ENCODE assay signal across 21 mouse cellular contexts in the genomic region with DNA sequence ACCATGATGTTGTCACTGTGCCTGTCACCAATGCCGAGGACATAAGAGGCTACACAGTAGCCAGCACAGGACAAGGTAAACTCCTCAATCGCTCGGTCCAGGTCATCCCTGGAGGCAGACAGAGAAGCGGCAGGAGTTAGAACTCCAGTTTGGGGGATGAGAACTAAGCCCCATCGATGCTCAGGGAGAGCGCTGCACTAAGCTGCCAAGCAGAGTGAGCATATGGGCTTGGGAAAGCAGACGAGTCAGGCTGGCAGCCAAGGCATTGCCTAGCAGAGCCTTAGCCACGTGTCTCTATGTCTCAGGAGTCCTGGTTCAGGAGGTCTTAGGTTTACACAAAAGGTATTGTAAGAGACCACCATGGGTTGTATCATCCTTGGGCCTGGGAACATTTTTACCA. TPM values are rescaled to one million over a fixed set of nuclear protein-coding genes. Genes with fewer than 3 reads are reported as not detected.
DNase-seq lines count a peak whose midpoint lies in the region; ATAC-seq lines count a peak whose summit lies in the region.
"Had no signal": no experiment of that assay in that cellular context is flagged by ENCODE, and none has a peak within 500 bp of the region (broad histone marks: within the 10 kb centered on the region; RNA-seq: fewer than 3 reads in every experiment).

No protein-coding gene starts in this region.

- 69% methylated on average over 8 of the region's 8 CpGs for WGBS in forebrain, embryonic 15.5 days
- WGBS in forebrain, embryonic 10.5 days, result 92% methylated on average over 8 of the region's 8 CpGs
- 76% methylated on average over 8 of the region's 8 CpGs for WGBS in forebrain, embryonic 16.5 days
- 87% methylated on average over 8 of the region's 8 CpGs for WGBS in kidney, embryonic 16.5 days
- WGBS in heart, embryonic 10.5 days, result 85% methylated on average over 8 of the region's 8 CpGs

- no peak overlapping the region for H3K9ac ChIP-seq in forebrain, embryonic 15.5 days (replicated peaks)
- H3K9ac ChIP-seq in forebrain, embryonic 16.5 days (replicated peaks; ENCODE audit: low read depth, low read length), result no peak overlapping the region
- no peak overlapping the region for H3K9ac ChIP-seq in kidney, embryonic 16.5 days (replicated peaks; ENCODE audit: low read length)
- H3K9ac ChIP-seq: limb, embryonic 15.5 days; liver, postnatal 0 days had no signal

- H3K4me1 ChIP-seq in forebrain, embryonic 15.5 days, result peaks cover 9% of the 10 kb centered on the region
- H3K4me1 ChIP-seq in forebrain, embryonic 10.5 days, result no peaks in the 10 kb centered on the region
- peaks cover 11% of the 10 kb centered on the region for H3K4me1 ChIP-seq in forebrain, embryonic 16.5 days (replicated peaks; ENCODE audit: control insufficient read depth, insufficient read depth, low read length)
- H3K4me1 ChIP-seq in kidney, embryonic 16.5 days (ENCODE audit: insufficient read depth, low read length), result peaks cover under 1% of the 10 kb centered on the region; the same call in 1 of the 2 replicates
- H3K4me1 ChIP-seq in heart, embryonic 10.5 days, result peaks cover 6% of the 10 kb centered on the region; the same call in 1 of the 2 replicates
- H3K4me1 ChIP-seq: limb, embryonic 15.5 days had no signal

- no peaks in the 10 kb centered on the region for H3K9me3 ChIP-seq in forebrain, embryonic 15.5 days
- no peaks in the 10 kb centered on the region for H3K9me3 ChIP-seq in forebrain, embryonic 10.5 days
- no peaks in the 10 kb centered on the region for H3K9me3 ChIP-seq in forebrain, embryonic 16.5 days (ENCODE audit: control insufficient read depth, low read length)
- no peaks in the 10 kb centered on the region for H3K9me3 ChIP-seq in kidney, embryonic 16.5 days (ENCODE audit: low read length)
- no peaks in the 10 kb centered on the region for H3K9me3 ChIP-seq in heart, embryonic 10.5 days
- H3K9me3 ChIP-seq: limb, embryonic 15.5 days had no signal

- H3K4me3 ChIP-seq in forebrain, embryonic 15.5 days, result no peak overlapping the region
- H3K4me3 ChIP-seq in forebrain, embryonic 10.5 days, result no peak overlapping the region
- no peak overlapping the region for H3K4me3 ChIP-seq in forebrain, embryonic 16.5 days (replicated peaks; ENCODE audit: low read length)
- H3K4me3 ChIP-seq in kidney, embryonic 16.5 days (ENCODE audit: low read length), result no peak overlapping the region
- H3K4me3 ChIP-seq in heart, embryonic 10.5 days, result no peak overlapping the region
- H3K4me3 ChIP-seq: limb, embryonic 15.5 days had no signal

- no peak overlapping the region for H3K4me2 ChIP-seq in forebrain, embryonic 15.5 days (replicated peaks)
- no peak overlapping the region for H3K4me2 ChIP-seq in forebrain, embryonic 16.5 days (ENCODE audit: low read length)
- H3K4me2 ChIP-seq in kidney, embryonic 16.5 days (replicated peaks; ENCODE audit: low read depth, low read length), result no peak overlapping the region
- H3K4me2 ChIP-seq: heart, embryonic 11.5 days; limb, embryonic 15.5 days had no signal

- ATAC-seq in forebrain, embryonic 15.5 days (replicated peaks), result peak; percentile 73; the same call in 1 of the 2 replicates
- ATAC-seq in forebrain, embryonic 16.5 days, result peak; percentile 66; the same call in 1 of the 2 replicates
- no peak for ATAC-seq in kidney, embryonic 16.5 days (ENCODE audit: low FRiP score, low TSS enrichment)
- ATAC-seq: liver, postnatal 0 days; Patski had no signal

- H3K36me3 ChIP-seq in forebrain, embryonic 15.5 days, result peaks cover 2% of the 10 kb centered on the region; the same call in 1 of the 2 replicates
- peaks cover 35% of the 10 kb centered on the region for H3K36me3 ChIP-seq in forebrain, embryonic 10.5 days (replicated peaks)
- 0 out of 2 replicates have a peak, but pooled peaks cover 2% of the 10 kb centered on the region for H3K36me3 ChIP-seq in forebrain, embryonic 16.5 days (ENCODE audit: control insufficient read depth, insufficient read depth)
- no peaks in the 10 kb centered on the region for H3K36me3 ChIP-seq in kidney, embryonic 16.5 days (ENCODE audit: insufficient read depth, low read length)
- H3K36me3 ChIP-seq in heart, embryonic 10.5 days, result peaks cover 15% of the 10 kb centered on the region; the same call in 1 of the 2 replicates

- no peaks in the 10 kb centered on the region for H3K27me3 ChIP-seq in forebrain, embryonic 15.5 days
- H3K27me3 ChIP-seq in forebrain, embryonic 10.5 days (ENCODE audit: poor library complexity, severe bottlenecking), result no peaks in the 10 kb centered on the region
- H3K27me3 ChIP-seq in forebrain, embryonic 16.5 days (replicated peaks; ENCODE audit: control insufficient read depth, insufficient read depth, low read length), result no peaks in the 10 kb centered on the region
- no peaks in the 10 kb centered on the region for H3K27me3 ChIP-seq in kidney, embryonic 16.5 days (ENCODE audit: insufficient read depth, low read length)
- H3K27me3 ChIP-seq in heart, embryonic 10.5 days (ENCODE audit: insufficient read depth, poor library complexity, severe bottlenecking), result no peaks in the 10 kb centered on the region
- H3K27me3 ChIP-seq: limb, embryonic 15.5 days; Patski had no signal

- H3K27ac ChIP-seq in forebrain, embryonic 15.5 days (replicated peaks), result peak overlapping the region; percentile 52; the same call in 1 of the 2 replicates
- no peak overlapping the region for H3K27ac ChIP-seq in forebrain, embryonic 10.5 days
- H3K27ac ChIP-seq in forebrain, embryonic 16.5 days (ENCODE audit: low read length), result no peak overlapping the region; the same call in 1 of the 2 replicates
- H3K27ac ChIP-seq in kidney, embryonic 16.5 days (ENCODE audit: low read length), result no peak overlapping the region
- no peak overlapping the region for H3K27ac ChIP-seq in heart, embryonic 10.5 days
- H3K27ac ChIP-seq: limb, embryonic 15.5 days; macrophage had no signal

- intact Hi-C loops in left cerebral cortex, postnatal 14 days (cut with DNase I), result no loop called here

- DNase-seq in forebrain, embryonic 10.5 days (ENCODE audit: extremely low spot score, low spot score), result no peak
- DNase-seq in right cerebral cortex, postnatal 4 days, result peak; percentile 41
- no peak for DNase-seq in right cerebral cortex, adult 18-20 months
- DNase-seq in heart, embryonic 10.5 days (ENCODE audit: low spot score), result no peak
- no peak for DNase-seq in left cerebral cortex, postnatal 14 days (ENCODE audit: low spot score in 2 of 2)
- DNase-seq: embryo, embryonic 11 days; gastrocnemius, postnatal 36 days; kidney, postnatal 10 days; liver, postnatal 0 days; midbrain, embryonic 14.5 days; right cerebral cortex, postnatal 14 days had no signal

RNA-seq across cellular contexts. Expression of a gene that starts 9.2 kb away (rescaled TPM):
- not detected in 2 replicates for polyA plus RNA-seq in forebrain, embryonic 15.5 days (2015; fragmentation: Nextera tagmentation; extraction: Ambion mirVana)
- not detected in 2 replicates for polyA plus RNA-seq in forebrain, embryonic 10.5 days (2016; fragmentation: Nextera tagmentation; extraction: Ambion mirVana)
- not detected in 2 replicates for polyA plus RNA-seq in forebrain, embryonic 16.5 days (2015; fragmentation: Nextera tagmentation; extraction: Ambion mirVana)
- 0.10 and 0.22 TPM in 2 replicates for polyA plus RNA-seq in kidney, embryonic 16.5 days (2015; fragmentation: Nextera tagmentation; extraction: Ambion mirVana)
- 0.09 TPM in 1 of 2 replicates, not detected in the other for polyA plus RNA-seq in heart, embryonic 10.5 days (2016; fragmentation: Nextera tagmentation; extraction: Ambion mirVana)
- total RNA-seq in left cerebral cortex, postnatal 14 days (2021), result not detected
- total RNA-seq: gastrocnemius, postnatal 36 days; heart, postnatal 25 days; left cerebral cortex, adult 18-20 months had no signal
- polyA plus RNA-seq: limb, embryonic 15.5 days; liver, postnatal 0 days; macrophage; midbrain, embryonic 14.5 days; Patski; urinary bladder, adult 2 months had no signal

RNA-seq across cellular contexts. Expression of a gene that starts 58.6 kb away (rescaled TPM):
- polyA plus RNA-seq in forebrain, embryonic 15.5 days (2015; fragmentation: Nextera tagmentation; extraction: Ambion mirVana), result 94.8 and 101 TPM in 2 replicates
- polyA plus RNA-seq in forebrain, embryonic 10.5 days (2016; fragmentation: Nextera tagmentation; extraction: Ambion mirVana), result 69.0 and 71.3 TPM in 2 replicates
- 94.1 and 102 TPM in 2 replicates for polyA plus RNA-seq in forebrain, embryonic 16.5 days (2015; fragmentation: Nextera tagmentation; extraction: Ambion mirVana)
- polyA plus RNA-seq in kidney, embryonic 16.5 days (2015; fragmentation: Nextera tagmentation; extraction: Ambion mirVana), result 46.1 and 46.9 TPM in 2 replicates
- polyA plus RNA-seq in heart, embryonic 10.5 days (2016; fragmentation: Nextera tagmentation; extraction: Ambion mirVana), result 39.0 and 47.5 TPM in 2 replicates
- 10 to 100 TPM; 29.8 to 36.6 TPM for total RNA-seq in left cerebral cortex, postnatal 14 days (2021)
